Mouse (Mus musculus) CH12.LX (cell line): Measurements from ENCODE around the gene Git2. TPM values are rescaled to one million over a fixed set of nuclear protein-coding genes. Genes with fewer than 3 reads are reported as not detected.

Experiments
- polyA plus RNA-seq: library from polyadenylated mRNA; unstranded; fragments of >175 nt; gene quantifications from 2 replicates; pipeline ENCODE4 v1.2.1, GENCODE M21; 2012; ENCODE audit warnings: low read depth; ENCODE audit not compliant: insufficient read length
- total RNA-seq, 2 experiments: library from RNA; depleted of rRNA; stranded (reverse); fragments of 300-350 nt in 1 of 2; fragments of >200 nt in 1 of 2; gene quantifications; 2 replicates each; pipeline ENCODE4 v1.2.3; 2012 to 2014

Gene Git2
- total and polyA plus RNA-seq, 3 experiments = 12.3 to 29.4 (median 22.1) TPM

Other genes starting within 250 kb of the Git2 start
- not detected in 2 replicates for gene Fam222a, start 207.5 kb downstream of the Git2 start, total RNA-seq (2012; rRNA removed)
- gene Fam222a, start 207.5 kb downstream of the Git2 start, total RNA-seq (2014; rRNA removed) = not detected in 2 replicates
- gene Fam222a, start 207.5 kb downstream of the Git2 start, polyA plus RNA-seq = 0.13 and 0.14 TPM in 2 replicates
- 0.13 TPM in 1 of 2 replicates, not detected in the other for gene Trpv4, start 117.1 kb downstream of the Git2 start, total RNA-seq (2012; rRNA removed)
- not detected in 2 replicates for gene Trpv4, start 117.1 kb downstream of the Git2 start, total RNA-seq (2014; rRNA removed)
- 0.22 and 0.24 TPM in 2 replicates for gene Trpv4, start 117.1 kb downstream of the Git2 start, polyA plus RNA-seq
- gene Gltp, start 84.5 kb downstream of the Git2 start, total RNA-seq (2012; rRNA removed) = 25.5 and 28.3 TPM in 2 replicates
- gene Gltp, start 84.5 kb downstream of the Git2 start, total RNA-seq (2014; rRNA removed) = 23.6 and 23.8 TPM in 2 replicates
- 90.4 and 98.4 TPM in 2 replicates for gene Gltp, start 84.5 kb downstream of the Git2 start, polyA plus RNA-seq
- 6.7 and 9.1 TPM in 2 replicates for gene Tchp, start 67.8 kb downstream of the Git2 start, total RNA-seq (2012; rRNA removed)
- gene Tchp, start 67.8 kb downstream of the Git2 start, total RNA-seq (2014; rRNA removed) = 4.3 and 4.9 TPM in 2 replicates
- gene Tchp, start 67.8 kb downstream of the Git2 start, polyA plus RNA-seq = 11.6 and 15.3 TPM in 2 replicates
- gene Ankrd13a, start 840 bp downstream of the Git2 start, total RNA-seq (2012; rRNA removed) = 73.8 and 82.3 TPM in 2 replicates
- gene Ankrd13a, start 840 bp downstream of the Git2 start, total RNA-seq (2014; rRNA removed) = 80.8 and 89.4 TPM in 2 replicates
- 121 and 123 TPM in 2 replicates for gene Ankrd13a, start 840 bp downstream of the Git2 start, polyA plus RNA-seq
- gene 1500011B03Rik, start 48.0 kb upstream of the Git2 start, total RNA-seq (2012; rRNA removed) = 15.5 and 17.5 TPM in 2 replicates
- gene 1500011B03Rik, start 48.0 kb upstream of the Git2 start, total RNA-seq (2014; rRNA removed) = 39.1 and 39.7 TPM in 2 replicates
- gene 1500011B03Rik, start 48.0 kb upstream of the Git2 start, polyA plus RNA-seq = 31.4 and 35.5 TPM in 2 replicates
- gene 4930519G04Rik, start 78.1 kb upstream of the Git2 start, total RNA-seq (2012; rRNA removed) = not detected in 2 replicates
- gene 4930519G04Rik, start 78.1 kb upstream of the Git2 start, total RNA-seq (2014; rRNA removed) = not detected in 2 replicates
- not detected in 2 replicates for gene 4930519G04Rik, start 78.1 kb upstream of the Git2 start, polyA plus RNA-seq
- gene Gm9936, start 83.2 kb upstream of the Git2 start, total RNA-seq (2012; rRNA removed) = 0.04 TPM in 1 of 2 replicates, not detected in the other
- 0.15 and 0.26 TPM in 2 replicates for gene Gm9936, start 83.2 kb upstream of the Git2 start, total RNA-seq (2014; rRNA removed)
- 0.11 TPM in 1 of 2 replicates, not detected in the other for gene Gm9936, start 83.2 kb upstream of the Git2 start, polyA plus RNA-seq
- not detected in 2 replicates for gene Oasl2, start 121.4 kb upstream of the Git2 start, total RNA-seq (2012; rRNA removed)
- gene Oasl2, start 121.4 kb upstream of the Git2 start, total RNA-seq (2014; rRNA removed) = not detected in 2 replicates
- 0.31 and 0.38 TPM in 2 replicates for gene Oasl2, start 121.4 kb upstream of the Git2 start, polyA plus RNA-seq
- not detected in 2 replicates for gene Oasl1, start 147.7 kb upstream of the Git2 start, total RNA-seq (2012; rRNA removed)
- not detected in 2 replicates for gene Oasl1, start 147.7 kb upstream of the Git2 start, total RNA-seq (2014; rRNA removed)
- 0.37 and 0.46 TPM in 2 replicates for gene Oasl1, start 147.7 kb upstream of the Git2 start, polyA plus RNA-seq
- 21.6 TPM in 2 replicates for gene 2210016L21Rik, start 166.6 kb upstream of the Git2 start, total RNA-seq (2012; rRNA removed)
- 11.0 and 11.5 TPM in 2 replicates for gene 2210016L21Rik, start 166.6 kb upstream of the Git2 start, total RNA-seq (2014; rRNA removed)
- 32.5 and 49.1 TPM in 2 replicates for gene 2210016L21Rik, start 166.6 kb upstream of the Git2 start, polyA plus RNA-seq
- gene Hnf1a, start 195.6 kb upstream of the Git2 start, total RNA-seq (2012; rRNA removed) = not detected in 2 replicates
- gene Hnf1a, start 195.6 kb upstream of the Git2 start, total RNA-seq (2014; rRNA removed) = not detected in 2 replicates
- not detected in 2 replicates for gene Hnf1a, start 195.6 kb upstream of the Git2 start, polyA plus RNA-seq
- 13.6 and 14.3 TPM in 2 replicates for gene Sppl3, start 235.6 kb upstream of the Git2 start, total RNA-seq (2012; rRNA removed)
- 12.1 and 14.9 TPM in 2 replicates for gene Sppl3, start 235.6 kb upstream of the Git2 start, total RNA-seq (2014; rRNA removed)
- gene Sppl3, start 235.6 kb upstream of the Git2 start, polyA plus RNA-seq = 18.3 and 29.2 TPM in 2 replicates